Mouse (Mus musculus) myocyte (in vitro differentiated cells): ENCODE data around the gene Ptprcap. TPM values are rescaled to one million over a fixed set of nuclear protein-coding genes. Genes with fewer than 3 reads are reported as not detected.

Source experiments
- H3K27me3 ChIP-seq: one replicate; pipeline ENCODE4 v1.6.1; 2011; ENCODE audit not compliant: control insufficient read depth, insufficient read depth, insufficient read length
- H3K36me3 ChIP-seq: one replicate; pipeline ENCODE4 v1.6.1; 2011; ENCODE audit not compliant: control insufficient read depth, insufficient read depth
- H3K4me2 ChIP-seq: one replicate; pipeline ENCODE4 v1.6.1; 2011; ENCODE audit warnings: low read depth, control low read depth
- H3K4me3 ChIP-seq: one replicate; pipeline ENCODE4 v1.5.1; 2011; ENCODE audit warnings: mild to moderate bottlenecking, control low read depth, moderate library complexity
- H3K79me2 ChIP-seq: one replicate; pipeline ENCODE4 v1.6.1; 2011; ENCODE audit not compliant: control insufficient read depth, insufficient read depth
- H3ac ChIP-seq: one replicate; pipeline ENCODE4 v1.6.1; 2011; ENCODE audit not compliant: control insufficient read depth, insufficient read length
- CEBPB ChIP-seq: IDR thresholded peaks from 2 replicates; pipeline ENCODE4 v1.6.1; 2011; ENCODE audit warnings: mild to moderate bottlenecking, moderate library complexity; ENCODE audit not compliant: poor library complexity, insufficient read depth, severe bottlenecking
- E2F4 ChIP-seq: IDR thresholded peaks from one replicate; pipeline ENCODE4 v1.6.1; 2011; ENCODE audit warnings: mild to moderate bottlenecking, control low read depth, moderate library complexity; ENCODE audit not compliant: insufficient read depth
- MAX ChIP-seq: IDR thresholded peaks from one replicate; pipeline ENCODE4 v1.6.1; 2011; ENCODE audit warnings: low read depth, mild to moderate bottlenecking, control low read depth
- MYOD1 ChIP-seq, 3 experiments: IDR thresholded peaks; one replicate each; pipeline ENCODE4 v1.6.1; 2011; ENCODE audit warnings: control low read depth in 2 of 3, low read depth in 2 of 3, mild to moderate bottlenecking in 2 of 3, moderate library complexity in 1 of 3; ENCODE audit not compliant: insufficient read length in 2 of 3, control insufficient read depth in 1 of 3
- MYOG ChIP-seq, 3 experiments: IDR thresholded peaks; one replicate each; pipeline ENCODE4 v1.6.1; 2011; ENCODE audit warnings: control low read depth in 2 of 3, low read depth in 2 of 3, mild to moderate bottlenecking in 2 of 3; ENCODE audit not compliant: insufficient read length in 2 of 3, control insufficient read depth in 1 of 3, insufficient read depth in 1 of 3
- POLR2A ChIP-seq: IDR thresholded peaks from one replicate; pipeline ENCODE4 v1.6.1; 2011; ENCODE audit warnings: low read depth, mild to moderate bottlenecking, control low read depth, moderate library complexity; ENCODE audit not compliant: insufficient read length
- POLR2AphosphoS2 ChIP-seq: IDR thresholded peaks from one replicate; pipeline ENCODE4 v1.6.1; 2011; ENCODE audit warnings: low read depth, control low read depth; ENCODE audit not compliant: insufficient read length
- REST ChIP-seq: IDR thresholded peaks from one replicate; pipeline ENCODE4 v1.6.1; 2011; ENCODE audit warnings: mild to moderate bottlenecking, control low read depth, moderate library complexity; ENCODE audit not compliant: insufficient read depth, insufficient read length
- SRF ChIP-seq: IDR thresholded peaks from one replicate; pipeline ENCODE4 v1.6.1; 2011; ENCODE audit warnings: low read depth; ENCODE audit not compliant: control insufficient read depth, insufficient read length
- TCF12 ChIP-seq: IDR thresholded peaks from one replicate; pipeline ENCODE4 v1.6.1; 2011; ENCODE audit warnings: mild to moderate bottlenecking, control low read depth; ENCODE audit not compliant: poor library complexity, insufficient read depth, severe bottlenecking
- TCF3 ChIP-seq: IDR thresholded peaks from one replicate; pipeline ENCODE4 v1.6.1; 2011; ENCODE audit warnings: low read depth, control low read depth; ENCODE audit not compliant: insufficient read length
- USF1 ChIP-seq: IDR thresholded peaks from one replicate; pipeline ENCODE4 v1.6.1; 2011; ENCODE audit warnings: low read depth, mild to moderate bottlenecking, control low read depth, moderate library complexity
- polyA plus RNA-seq: library from polyadenylated mRNA; unstranded; fragments of >200 nt; fragmentation: generic; extraction: Trizol; gene quantifications from one replicate; pipeline ENCODE4 v1.2.1, GENCODE M21; 2012; ENCODE audit warnings: missing spikeins

The Ptprcap gene
- polyA plus RNA-seq, 1 experiment, result 4.9 TPM

- no peaks in the 10 kb centered on the region for H3K27me3 ChIP-seq
- H3K36me3 ChIP-seq, result peaks cover 7% of the 10 kb centered on the region
- TF ChIP-seq CEBPB (no peak), USF1 (no peak)
- H3K4me2 ChIP-seq, result no peak overlapping the region
- peaks cover 13% of the 10 kb centered on the region for H3K79me2 ChIP-seq
- H3K4me3 ChIP-seq, result no peak overlapping the region
- H3ac ChIP-seq, result no peak overlapping the region
These were observed 11.3 kb downstream of the Ptprcap start for GRCm38 (mm10) chr19:4164721-4165120.

GRCm38 (mm10) chr19:4166678-4167476, 13.5 kb downstream of the Ptprcap start:
- no peak overlapping the region for H3ac ChIP-seq
- H3K4me3 ChIP-seq, result no peak overlapping the region
- no peak overlapping the region for H3K4me2 ChIP-seq
- H3K36me3 ChIP-seq, result no peaks in the 10 kb centered on the region
- no peaks in the 10 kb centered on the region for H3K27me3 ChIP-seq
- H3K79me2 ChIP-seq, result peaks cover 11% of the 10 kb centered on the region
- TF ChIP-seq MAX (no peak), REST (no peak), USF1 (no peak), E2F4 (no peak), POLR2AphosphoS2 (no peak), CEBPB (no peak), TCF12 (no peak), SRF (no peak), TCF3 (no peak), MYOG (IDR thresholded peaks at IDR 0.05; ENCODE audit: control insufficient read depth in 1 of 3, insufficient read depth in 1 of 3, insufficient read length in 2 of 3, low read depth in 2 of 3) (no peak), POLR2A (no peak), MYOD1 (IDR thresholded peaks at IDR 0.05; ENCODE audit: control insufficient read depth in 1 of 3, insufficient read length in 2 of 3, low read depth in 2 of 3) (no peak)

GRCm38 (mm10) chr19:4169378-4169784, 16.0 kb downstream of the Ptprcap start:
- Histone ChIP-seq H3K4me3 (peak overlapping the region; percentile 27), H3K36me3 (no peaks in the 10 kb centered on the region), H3K27me3 (no peaks in the 10 kb centered on the region), H3K4me2 (peak overlapping the region; percentile 92), H3K79me2 (no peaks in the 10 kb centered on the region), H3ac (peak overlapping the region; percentile 27)
- peak; percentile 96 for TF ChIP-seq POLR2AphosphoS2
- TF ChIP-seq MYOG (IDR thresholded peaks at IDR 0.05; ENCODE audit: control insufficient read depth in 1 of 3, insufficient read depth in 1 of 3, insufficient read length in 2 of 3, low read depth in 2 of 3), result peak; percentile 39 to 87 (median 71)
- peak in 2 of 3 experiments; percentile 57 to 85 for TF ChIP-seq MYOD1 (IDR thresholded peaks at IDR 0.05; ENCODE audit: control insufficient read depth in 1 of 3, insufficient read length in 2 of 3, low read depth in 2 of 3)
- no peak for TF ChIP-seq USF1
- peak; percentile 86 for TF ChIP-seq POLR2A

- Histone ChIP-seq H3K36me3 (no peaks in the 10 kb centered on the region), H3K4me3 (peak overlapping the region; percentile 27), H3K79me2 (no peaks in the 10 kb centered on the region), H3K27me3 (no peaks in the 10 kb centered on the region), H3K4me2 (peak overlapping the region; percentile 92), H3ac (peak overlapping the region; percentile 27)
- TF ChIP-seq MYOD1 (IDR thresholded peaks at IDR 0.05; ENCODE audit: control insufficient read depth in 1 of 3, insufficient read length in 2 of 3, low read depth in 2 of 3), result peak in 1 of 3 experiments; percentile 19
- no peak for TF ChIP-seq MYOG (IDR thresholded peaks at IDR 0.05; ENCODE audit: control insufficient read depth in 1 of 3, insufficient read depth in 1 of 3, insufficient read length in 2 of 3, low read depth in 2 of 3)
- TF ChIP-seq POLR2AphosphoS2, result no peak
- TF ChIP-seq TCF3, result no peak
- TF ChIP-seq USF1, result no peak
- TF ChIP-seq MAX, result no peak
- no peak for TF ChIP-seq SRF
These were observed 16.4 kb downstream of the Ptprcap start for GRCm38 (mm10) chr19:4169810-4170209.

- TF ChIP-seq MYOG (IDR thresholded peaks at IDR 0.05; ENCODE audit: control insufficient read depth in 1 of 3, insufficient read depth in 1 of 3, insufficient read length in 2 of 3, low read depth in 2 of 3) (no peak), MYOD1 (IDR thresholded peaks at IDR 0.05; ENCODE audit: control insufficient read depth in 1 of 3, insufficient read length in 2 of 3, low read depth in 2 of 3) (peak in 1 of 3 experiments; percentile 17), POLR2A (peak; percentile 6), E2F4 (no peak)
- H3K36me3 ChIP-seq, result no peaks in the 10 kb centered on the region
- no peak overlapping the region for H3K4me3 ChIP-seq
- no peaks in the 10 kb centered on the region for H3K79me2 ChIP-seq
- peak overlapping the region; percentile 56 for H3K4me2 ChIP-seq
- no peaks in the 10 kb centered on the region for H3K27me3 ChIP-seq
- no peak overlapping the region for H3ac ChIP-seq
These were observed 17.5 kb downstream of the Ptprcap start for GRCm38 (mm10) chr19:4170723-4171392.
